Mouse (Mus musculus) megakaryocyte, adult 5-6 weeks (primary cell): ENCODE measurements around the gene Kcnq1. TPM values are rescaled to one million over a fixed set of nuclear protein-coding genes. Genes with fewer than 3 reads are reported as not detected.

ENCODE experiments used
- ATAC-seq: 2 replicates; pipeline ENCODE4 v1.8.0; 2016; ENCODE audit warnings: mild to moderate bottlenecking, inconsistent platforms; ENCODE audit not compliant: poor library complexity, severe bottlenecking
- total RNA-seq, 2 experiments: library from RNA; stranded (forward) in 1 of 2; stranded (reverse) in 1 of 2; fragments of 153-499, 151-499 nt in 1 of 2; fragments of 221-1000, 200-1000 nt in 1 of 2; gene quantifications; 2 replicates each; pipeline versions ENCODE4 v1.2.3 to v1.2.4; 2015 to 2017

Kcnq1 gene
- total RNA-seq, 2 experiments from 2014 or later: not detected

GRCm38 (mm10) chr7:143305808-143306207 lies 199.6 kb downstream of the Kcnq1 start:
- ATAC-seq: no peak

DNA sequence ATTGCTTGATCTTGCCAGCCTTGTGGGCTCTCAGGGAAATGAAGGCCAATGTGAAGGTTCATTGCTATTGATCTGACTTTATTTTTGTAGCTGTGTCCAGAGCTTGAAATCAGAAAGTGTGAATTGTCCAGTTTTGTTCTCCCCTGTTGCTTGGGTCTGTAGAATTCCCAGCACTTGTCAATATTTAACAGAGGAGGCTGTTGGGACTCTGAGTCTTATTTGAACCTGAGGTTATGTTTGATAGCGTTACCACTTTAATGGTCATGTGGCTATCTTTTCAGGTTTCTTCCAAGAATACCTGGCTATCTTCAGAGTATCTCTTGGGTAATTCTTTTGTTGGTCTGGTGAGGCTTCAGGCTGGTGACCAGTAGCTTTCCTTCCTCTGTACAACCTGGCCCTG lies 201.8 kb downstream of the Kcnq1 start:
- ATAC-seq: no peak

DNA sequence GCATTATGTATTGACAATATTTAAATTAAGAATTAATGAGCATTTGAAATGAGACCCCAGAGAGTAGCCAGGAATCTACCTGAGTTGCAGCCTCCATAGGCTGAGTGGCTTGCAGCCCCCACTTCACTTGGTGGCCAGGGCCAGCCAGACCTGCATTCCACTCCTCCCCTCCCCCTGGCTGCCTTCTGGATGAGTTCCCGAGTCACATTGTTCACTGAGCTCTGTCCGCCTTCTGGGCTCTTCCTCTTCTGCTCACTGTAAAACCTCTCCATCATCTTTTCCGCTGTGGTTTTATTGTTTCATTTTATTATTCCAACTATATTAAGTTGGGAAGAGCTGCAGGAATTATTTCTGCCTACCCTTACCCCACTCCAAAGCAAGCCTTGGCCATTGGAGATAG lies 204.1 kb downstream of the Kcnq1 start:
- no peak for ATAC-seq

DNA sequence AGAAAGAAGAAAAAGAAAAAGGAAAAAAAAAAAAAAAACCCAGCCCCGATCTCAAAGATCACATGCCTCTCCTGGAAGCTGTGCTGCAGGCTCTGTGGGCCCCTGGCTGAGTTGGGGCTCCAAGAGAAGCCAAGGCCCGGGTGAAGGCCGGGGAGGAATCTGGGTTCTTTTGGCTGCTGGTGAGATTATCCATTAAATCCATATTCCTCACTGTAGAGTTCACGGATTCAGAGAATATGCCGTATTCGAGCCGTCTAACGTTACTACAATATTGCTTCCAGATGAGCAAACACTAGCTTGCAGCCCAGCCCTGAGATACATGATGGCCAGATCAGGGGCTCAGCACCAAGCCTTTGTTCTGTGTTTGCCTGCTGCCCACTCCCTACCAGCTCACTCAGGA lies 204.7 kb downstream of the Kcnq1 start:
- ATAC-seq: no peak

DNA sequence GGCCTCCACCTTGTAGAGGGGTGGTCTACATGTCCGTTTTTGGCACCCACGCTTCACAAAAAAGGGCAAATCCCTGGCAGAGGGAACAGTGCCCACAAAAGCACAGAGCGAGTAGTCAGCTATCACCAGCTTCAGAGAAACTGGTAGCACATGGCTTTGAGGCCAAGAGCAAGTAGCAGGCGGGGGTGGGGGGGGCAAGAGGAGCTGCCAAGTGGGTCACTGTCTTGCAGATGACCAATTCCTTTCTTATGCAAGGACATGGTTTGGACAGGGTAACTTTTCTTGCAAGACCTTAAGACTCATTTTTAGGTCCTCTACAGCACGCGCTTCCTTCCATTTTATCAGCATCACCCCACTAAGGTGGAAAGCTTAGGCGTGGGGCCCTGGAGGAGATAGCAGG lies 205.3 kb downstream of the Kcnq1 start:
- no peak for ATAC-seq

- ATAC-seq: peak; percentile 90
Measured at GRCm38 (mm10) chr7:143313572-143314319, 207.6 kb downstream of the Kcnq1 start.

DNA sequence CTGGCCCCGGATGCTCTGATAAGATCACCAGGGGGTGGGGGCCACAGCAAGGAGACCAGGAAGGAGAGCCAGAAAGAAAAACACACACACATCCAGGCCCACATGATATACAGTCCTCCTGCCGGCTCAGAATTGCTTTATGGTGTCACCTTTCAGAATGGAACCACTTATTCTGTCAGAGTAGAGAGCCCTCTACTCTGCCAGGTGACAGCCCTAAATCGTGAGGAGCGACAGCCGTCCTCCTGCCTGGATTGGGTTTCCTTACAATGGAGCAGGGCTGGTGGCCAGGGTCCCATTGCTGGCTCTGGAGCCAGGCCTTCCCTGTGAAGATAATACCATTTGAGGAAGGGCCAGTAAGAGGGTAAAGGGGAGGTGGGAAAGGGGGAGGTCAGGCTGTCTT lies 212.3 kb downstream of the Kcnq1 start:
- ATAC-seq: no peak

DNA sequence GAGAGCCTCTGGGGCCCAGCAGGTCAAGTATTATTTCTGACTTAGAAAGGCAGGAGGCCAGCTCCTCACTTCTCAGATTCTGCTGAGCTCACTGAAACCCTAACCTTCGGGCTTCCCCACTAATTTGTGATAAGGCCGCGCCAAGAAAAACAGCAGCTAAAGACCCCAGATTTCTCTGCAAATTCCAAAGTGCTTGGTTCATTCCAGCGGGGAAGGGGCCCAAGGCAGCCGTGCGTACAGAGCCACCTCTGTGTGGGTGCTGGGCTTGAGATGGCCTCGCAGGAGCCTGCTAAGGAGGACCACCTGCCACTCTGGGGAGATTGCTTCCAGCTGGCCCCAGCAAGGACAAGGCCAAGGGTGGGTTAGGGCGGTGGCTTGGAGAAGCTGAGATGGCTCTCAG lies 214.2 kb downstream of the Kcnq1 start:
- no peak for ATAC-seq

DNA sequence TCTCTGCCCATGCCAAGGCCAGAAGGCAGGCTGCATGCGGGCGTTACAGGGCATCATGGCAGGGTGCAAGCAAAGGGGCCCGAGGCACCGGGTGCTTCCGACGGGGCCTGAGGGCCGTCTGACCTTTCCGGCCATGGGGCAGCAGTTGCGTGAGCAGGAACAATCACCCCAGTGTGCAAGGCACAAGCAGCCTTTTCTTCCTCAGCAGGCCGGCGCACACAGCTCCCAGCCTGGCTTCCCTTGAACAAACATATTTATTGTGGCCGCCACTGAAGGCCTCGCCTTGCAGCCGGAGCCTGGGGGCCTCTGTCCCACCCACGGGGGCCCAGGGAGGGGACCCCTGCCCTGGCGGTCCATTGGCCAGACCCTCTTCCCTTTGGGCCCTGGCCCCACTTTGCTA lies 218.9 kb downstream of the Kcnq1 start:
- no peak for ATAC-seq

DNA sequence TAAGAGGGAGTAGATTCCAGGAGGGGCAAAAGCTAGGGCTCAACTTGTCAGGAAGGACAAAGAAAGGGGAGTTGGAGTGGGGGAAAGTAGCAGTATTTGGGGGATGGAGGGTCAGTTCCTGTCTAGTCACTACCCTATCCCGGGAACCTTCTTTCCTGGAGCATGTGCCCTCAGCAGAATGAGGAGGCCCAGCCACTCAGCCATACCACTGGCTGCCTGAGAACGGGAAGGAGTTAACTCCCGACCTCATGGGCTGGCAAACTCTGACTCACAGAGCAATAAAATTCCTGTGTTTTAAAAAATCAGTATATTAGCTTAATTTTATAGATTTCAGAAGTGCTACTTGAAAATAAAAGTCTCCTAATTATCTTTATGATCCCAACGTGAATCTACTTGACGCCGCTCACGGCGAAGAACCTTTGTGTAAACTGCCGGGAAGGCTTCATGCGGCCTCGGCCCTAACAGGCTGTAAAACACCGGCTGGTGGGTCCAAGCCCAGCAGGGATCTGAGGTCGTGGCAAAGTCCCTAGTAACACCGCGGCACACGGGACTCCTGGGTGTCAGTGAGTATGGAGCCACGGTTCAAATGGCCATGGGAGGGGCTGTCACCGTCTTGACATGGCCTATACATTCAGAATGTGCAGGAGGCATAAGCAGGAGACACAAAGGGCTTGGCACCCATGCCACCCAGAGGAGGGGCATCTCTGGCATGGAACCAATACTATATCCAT lies 222.2 kb downstream of the Kcnq1 start:
- no peak for ATAC-seq

DNA sequence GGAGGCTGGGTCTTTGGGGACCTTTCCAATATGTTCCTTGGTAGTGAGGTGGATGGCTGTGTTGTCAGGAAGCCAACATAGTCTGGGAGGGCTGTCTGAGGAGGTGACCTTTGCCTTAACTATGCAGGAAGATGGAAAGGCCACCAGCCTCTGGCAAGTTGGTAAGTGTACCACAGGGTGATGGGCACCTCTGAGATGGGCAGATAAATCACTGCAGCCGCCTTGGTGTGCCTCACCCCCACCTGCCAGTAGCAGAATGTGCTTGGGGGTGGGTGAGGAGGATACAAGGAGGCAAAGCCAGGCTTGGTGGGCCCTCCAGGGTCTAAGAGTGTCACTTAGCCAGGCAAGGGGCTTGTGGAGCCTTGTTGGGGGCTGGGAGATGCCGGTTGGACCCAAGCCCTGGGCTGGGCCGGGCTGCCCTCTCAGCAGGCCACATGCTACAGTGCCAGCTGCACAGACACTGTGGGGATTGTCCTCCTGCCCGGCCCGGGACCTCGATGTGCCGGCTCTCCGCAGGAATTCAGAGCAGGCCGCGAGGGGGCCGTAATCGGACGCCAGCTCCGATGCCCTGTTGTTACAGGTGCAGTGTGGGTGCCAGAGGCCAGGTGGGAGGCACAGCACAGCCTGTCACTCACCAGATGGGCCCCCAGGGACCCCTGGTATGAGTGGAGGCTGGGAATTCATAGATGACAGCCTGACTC lies 223.1 kb downstream of the Kcnq1 start:
- ATAC-seq: no peak

DNA sequence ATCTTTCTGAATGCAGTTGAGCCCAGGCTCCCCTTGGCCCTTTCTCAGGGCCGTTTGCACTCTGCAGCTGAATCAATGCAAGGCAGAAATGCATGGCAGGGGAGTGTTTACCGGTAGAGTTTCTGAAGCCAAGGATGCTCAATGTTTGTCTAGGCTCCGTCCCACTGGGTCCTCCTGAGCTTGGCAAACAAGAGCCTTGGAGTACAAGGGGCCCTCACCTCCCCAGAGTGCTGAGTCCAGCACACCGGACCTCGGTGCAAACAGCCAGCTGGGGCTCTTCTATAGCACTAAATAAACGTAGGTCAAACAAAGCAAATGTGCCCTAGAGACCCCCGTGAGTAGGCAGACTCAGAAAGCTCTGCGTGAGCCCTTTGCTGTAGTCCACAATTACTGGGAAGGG lies 226.9 kb downstream of the Kcnq1 start:
- ATAC-seq: no peak

GRCm38 (mm10) chr7:143333604-143334003 lies 227.4 kb downstream of the Kcnq1 start:
- no peak for ATAC-seq

DNA sequence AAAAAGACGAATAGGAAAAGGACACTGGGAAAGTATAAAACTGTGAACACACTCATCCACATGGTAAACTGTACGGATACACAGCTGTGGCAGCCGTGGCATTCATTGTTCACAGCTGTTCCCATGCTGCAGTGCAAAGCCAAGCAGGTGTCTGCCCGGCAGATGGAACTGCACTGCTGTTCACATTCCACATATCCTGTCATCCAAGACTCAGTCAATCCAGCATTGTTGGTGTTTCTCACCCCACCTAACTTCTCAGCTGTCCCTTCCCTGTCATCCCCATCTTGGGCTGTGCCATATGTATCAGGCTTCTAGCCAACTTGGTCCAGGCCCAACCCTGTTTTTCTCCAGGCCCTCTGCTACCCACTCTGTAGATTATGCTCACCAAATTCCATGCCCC lies 232.5 kb downstream of the Kcnq1 start:
- ATAC-seq: no peak

DNA sequence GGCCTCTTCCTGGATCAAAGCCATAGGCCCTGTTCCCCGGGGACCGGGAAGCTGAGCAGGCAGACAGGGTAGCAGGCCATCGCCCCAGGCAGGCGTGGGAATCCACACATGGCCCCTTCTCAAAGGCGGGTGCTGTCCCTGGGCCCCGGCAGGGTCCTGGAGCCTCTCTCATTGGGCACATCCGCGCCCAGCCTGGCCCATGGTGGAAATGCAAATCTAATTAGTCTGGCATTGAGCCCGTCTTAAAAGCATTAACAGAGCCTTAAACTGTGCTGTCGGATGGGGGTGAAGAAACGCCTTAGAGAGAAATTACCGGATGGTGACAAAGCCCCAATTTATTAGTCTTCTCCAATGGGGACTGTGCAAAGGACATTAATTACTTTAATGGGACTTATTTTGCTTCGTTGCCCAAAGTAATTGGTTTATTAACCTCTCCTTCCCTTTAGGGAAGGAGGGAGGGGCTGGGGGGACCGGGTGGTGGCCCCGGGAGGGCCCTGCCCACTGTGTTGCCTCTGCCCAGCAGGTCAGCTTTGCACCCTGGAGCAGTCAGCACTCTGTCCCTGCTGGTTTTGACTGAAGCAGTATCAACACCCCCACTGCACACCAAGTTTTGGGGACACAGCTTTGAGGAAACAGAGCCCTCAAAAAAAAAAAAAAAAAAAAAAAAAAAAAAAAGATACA lies 234.6 kb downstream of the Kcnq1 start:
- ATAC-seq: no peak

- no peak for ATAC-seq
Measured at GRCm38 (mm10) chr7:143341301-143341980, 235.3 kb downstream of the Kcnq1 start.

GRCm38 (mm10) chr7:143343781-143344306 lies 237.7 kb downstream of the Kcnq1 start:
- no peak for ATAC-seq

- no peak for ATAC-seq
Measured at GRCm38 (mm10) chr7:143349287-143349686, 243.1 kb downstream of the Kcnq1 start.

- ATAC-seq: no peak
Measured at GRCm38 (mm10) chr7:143349848-143350247, 243.7 kb downstream of the Kcnq1 start.

DNA sequence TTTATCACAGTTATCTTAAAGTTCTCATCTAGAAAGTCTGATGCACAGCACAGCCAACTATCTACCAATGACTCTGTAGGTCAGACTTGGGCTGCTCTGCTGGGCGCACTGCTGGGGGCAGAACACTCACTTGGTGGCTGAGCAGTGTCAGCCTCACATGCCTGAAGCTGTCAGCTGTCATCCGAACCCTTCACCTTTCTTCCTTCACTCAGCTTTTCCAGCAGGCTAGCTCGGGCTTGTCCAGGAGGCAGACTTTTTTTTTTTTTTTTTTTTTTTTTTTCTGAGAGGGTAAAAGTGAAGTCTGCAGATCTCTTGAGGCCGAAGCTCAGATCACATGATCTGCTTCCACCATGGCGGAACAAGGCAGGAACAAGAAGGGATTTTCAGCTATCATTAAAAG lies 249.7 kb downstream of the Kcnq1 start:
- no peak for ATAC-seq
